Mouse (Mus musculus): ENCODE data around the gene Tubg2. TPM values are rescaled to one million over a fixed set of nuclear protein-coding genes. Genes with fewer than 3 reads are reported as not detected.

Tubg2 gene
- total RNA-seq, 4 experiments from 2014 or later, result 6.1 to 11.1 (median 9.9) TPM

- DNase-seq, result no peak
Measured at GRCm38 (mm10) chr11:101167211-101167962, 11.7 kb downstream of the Tubg2 start.

DNA sequence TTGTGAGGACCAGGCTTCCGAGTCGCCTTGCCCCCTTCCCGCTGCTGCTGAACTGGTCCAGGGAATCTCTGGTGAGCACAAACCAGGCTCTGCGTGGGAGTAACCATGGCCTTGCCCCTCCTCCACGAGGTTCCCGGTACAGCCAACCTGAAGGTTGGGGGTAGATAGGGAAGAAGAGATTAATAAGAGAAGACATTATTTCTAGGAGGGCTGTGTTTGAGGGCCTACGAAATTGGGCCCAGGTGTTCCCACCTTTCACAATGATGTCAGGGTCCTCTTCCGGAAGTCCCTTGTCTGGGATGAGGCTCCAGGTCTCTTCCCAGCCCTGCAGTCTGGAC, 12.2 kb downstream of the Tubg2 start:
- no peak for DNase-seq

- no peak for DNase-seq
Measured at GRCm38 (mm10) chr11:101168301-101168980, 12.7 kb downstream of the Tubg2 start.

- DNase-seq, result no peak
Measured at GRCm38 (mm10) chr11:101169301-101170107, 13.8 kb downstream of the Tubg2 start.

GRCm38 (mm10) chr11:101170354-101170810, 14.7 kb downstream of the Tubg2 start, which contains the start of gene Cntnap1:
Cntnap1 (plus strand) TSS chr11:101170523.
- no peak for DNase-seq

- DNase-seq, result peak; percentile 98
Measured at GRCm38 (mm10) chr11:101170811-101171610, 15.3 kb downstream of the Tubg2 start, which contains the start of gene Plekhh3. Plekhh3 (minus strand) TSS chr11:101171351.

DNA sequence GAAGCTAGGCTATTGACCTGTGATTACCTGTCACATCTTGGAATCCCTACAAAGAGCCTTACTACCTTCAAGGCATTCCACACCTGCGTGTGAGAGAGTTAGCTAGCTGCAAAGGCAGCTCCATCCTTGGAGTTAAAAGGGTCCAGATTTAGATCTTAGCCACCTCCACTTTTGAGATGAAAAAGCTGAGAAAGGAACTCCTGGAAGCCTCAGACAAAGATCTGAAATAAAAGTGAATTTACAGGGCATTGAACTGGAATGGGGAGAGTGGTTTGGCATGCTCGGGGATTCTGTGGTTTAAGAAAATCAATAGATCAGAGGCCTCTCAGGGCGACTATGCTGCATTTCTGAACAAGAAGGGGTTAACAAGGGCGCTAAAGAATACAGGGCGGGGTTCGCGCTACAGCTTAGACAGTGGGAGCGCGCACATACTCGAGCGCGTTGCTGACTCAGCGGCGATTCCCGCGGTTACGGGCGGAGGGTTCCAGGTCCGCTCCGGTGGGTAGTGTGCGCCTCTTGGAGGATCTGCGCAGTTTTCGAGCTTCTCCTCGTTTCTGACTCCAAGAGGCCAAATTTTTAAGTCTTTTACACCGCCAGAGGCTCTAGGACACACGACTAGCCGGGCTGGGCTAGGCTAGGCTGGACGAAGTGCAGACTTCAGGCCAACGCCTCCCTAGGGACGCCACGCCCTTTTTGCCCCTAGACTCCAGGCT, 16.2 kb downstream of the Tubg2 start:
- peak; percentile 64 for DNase-seq

DNA sequence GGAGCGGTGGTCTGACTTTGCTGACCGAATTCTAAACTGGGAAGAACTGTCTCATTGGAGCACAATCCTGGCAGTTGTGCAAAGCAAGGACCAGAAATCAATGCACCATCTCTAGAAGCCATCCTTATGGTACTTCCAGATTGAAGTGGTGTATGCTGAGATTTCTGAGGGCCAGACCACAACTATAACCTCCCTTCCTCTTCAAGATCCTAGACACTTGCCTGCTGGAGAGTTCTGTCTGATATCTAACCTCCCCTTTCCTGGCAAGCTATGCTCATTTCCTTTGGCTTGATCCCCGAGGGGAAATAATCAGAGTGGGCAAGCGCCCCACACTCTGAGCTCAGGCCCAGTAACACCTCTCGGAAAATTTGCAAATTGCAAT, 16.7 kb downstream of the Tubg2 start:
- DNase-seq, result no peak

GRCm38 (mm10) chr11:101173112-101173511, 17.4 kb downstream of the Tubg2 start:
- DNase-seq, result no peak

- DNase-seq, result peak; percentile 76
Measured at GRCm38 (mm10) chr11:101173631-101174388, 18.1 kb downstream of the Tubg2 start.

DNA sequence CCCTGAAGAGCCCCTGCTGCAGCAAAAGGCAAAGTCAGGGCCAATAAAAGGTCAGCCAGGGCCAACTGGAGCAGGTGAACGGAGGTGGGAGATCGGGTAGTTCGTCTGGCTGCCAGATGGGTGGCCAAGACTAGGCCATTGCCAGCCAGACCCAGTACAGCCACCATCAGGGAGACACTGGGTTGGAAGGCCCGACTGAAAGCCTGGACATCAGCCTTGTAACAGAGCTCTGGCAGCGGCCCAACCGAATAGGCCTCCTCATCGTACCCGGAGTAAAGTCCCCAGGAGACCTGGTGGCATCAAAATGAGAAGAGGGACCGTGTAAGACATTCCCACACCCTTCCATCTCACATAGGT, 18.7 kb downstream of the Tubg2 start:
- DNase-seq, result no peak

DNA sequence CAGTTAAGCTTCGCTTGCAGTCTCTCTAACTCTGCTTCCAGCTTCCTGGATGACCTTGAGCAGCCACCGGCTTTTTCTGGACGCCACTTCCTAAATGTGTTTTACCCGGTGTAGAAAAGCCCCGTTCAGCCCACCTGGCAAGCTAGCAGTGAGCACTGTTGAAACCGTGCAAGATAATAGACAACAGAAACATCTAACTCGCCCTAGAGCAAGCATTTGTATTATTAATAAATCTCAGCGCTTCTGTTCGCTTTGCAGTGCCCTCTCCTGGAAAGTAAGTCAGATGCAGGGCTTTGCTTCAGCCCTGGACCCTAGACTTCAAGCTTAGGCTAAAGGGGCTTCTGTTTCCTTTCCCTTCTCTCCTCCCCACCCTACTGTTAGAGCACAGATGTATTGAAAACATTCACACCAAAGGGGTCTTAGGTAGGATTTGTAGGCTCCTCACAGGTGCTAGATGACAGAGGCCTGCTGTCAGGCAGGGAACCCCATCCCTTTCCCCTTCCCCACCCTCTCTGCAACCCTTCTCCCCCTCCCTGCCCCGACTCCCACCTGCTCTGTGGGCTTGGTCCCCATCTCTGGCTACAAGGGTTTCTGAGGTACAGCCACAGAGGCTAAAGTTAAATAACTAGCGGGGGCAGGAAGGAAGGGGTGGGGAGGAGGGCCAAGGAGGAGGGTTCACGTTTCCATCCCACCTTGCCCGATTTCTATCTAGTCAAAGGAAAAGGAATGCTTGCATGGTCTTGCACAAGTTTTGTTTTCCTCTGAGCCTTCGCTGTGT, 19.3 kb downstream of the Tubg2 start, which contains the start of gene Ccr10:
Gene Ccr10 (minus strand): TSS at position 593 of the 778 bp plus-strand sequence.
- no peak for DNase-seq

DNA sequence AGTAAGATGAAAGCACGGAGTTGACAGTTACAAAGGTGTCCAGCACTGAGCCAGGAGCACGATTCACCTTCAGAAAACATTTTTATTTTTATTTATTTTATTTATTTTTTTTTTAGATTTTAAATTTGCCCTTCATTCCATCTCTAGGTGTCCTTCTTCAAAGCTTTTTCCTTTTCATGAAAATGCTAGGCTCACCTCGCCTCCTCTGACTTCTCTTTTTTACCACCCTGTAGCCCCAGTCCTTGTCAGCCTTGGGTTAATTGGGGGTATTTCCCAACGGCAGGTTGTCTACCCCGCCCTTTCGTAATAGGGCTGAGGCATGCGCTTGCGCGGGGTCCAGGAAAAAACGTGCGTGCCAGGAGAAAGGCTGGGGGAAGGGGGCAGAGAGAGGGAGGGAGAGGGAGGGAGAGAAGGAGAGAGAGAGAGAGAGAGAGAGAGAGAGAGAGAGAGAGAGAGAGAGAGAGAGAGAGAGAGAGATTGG, 20.0 kb downstream of the Tubg2 start:
- no peak for DNase-seq

DNA sequence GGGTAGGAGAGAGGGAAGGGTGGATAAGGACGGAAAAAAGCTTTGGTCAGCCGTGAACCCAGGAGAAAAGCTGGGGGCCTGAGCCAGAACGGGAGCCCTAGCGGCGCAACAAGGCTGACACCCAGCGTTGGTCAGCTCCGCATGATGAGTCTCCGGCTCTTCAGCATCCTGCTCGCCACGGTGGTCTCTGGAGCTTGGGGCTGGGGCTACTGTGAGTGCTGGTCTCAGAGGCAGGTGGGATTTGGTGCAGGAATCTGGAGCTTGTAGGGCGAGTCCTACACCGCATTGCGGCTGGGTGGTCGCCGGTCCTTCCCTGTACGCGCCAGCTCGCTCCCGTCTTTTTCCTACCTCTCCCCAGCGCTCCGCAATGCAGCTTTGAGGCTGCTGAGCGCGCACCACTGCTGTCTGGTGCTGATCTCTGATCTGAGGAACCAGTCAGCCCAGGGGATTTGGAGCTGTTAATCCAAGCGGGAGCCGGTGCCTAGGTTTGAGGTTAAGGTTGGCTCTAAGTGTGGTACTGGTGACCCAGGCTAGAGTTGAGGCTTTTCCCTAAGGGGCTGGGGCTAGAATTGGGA, 20.5 kb downstream of the Tubg2 start:
- no peak for DNase-seq

- DNase-seq, result no peak
Measured at GRCm38 (mm10) chr11:101176933-101177773, 21.4 kb downstream of the Tubg2 start.

DNA sequence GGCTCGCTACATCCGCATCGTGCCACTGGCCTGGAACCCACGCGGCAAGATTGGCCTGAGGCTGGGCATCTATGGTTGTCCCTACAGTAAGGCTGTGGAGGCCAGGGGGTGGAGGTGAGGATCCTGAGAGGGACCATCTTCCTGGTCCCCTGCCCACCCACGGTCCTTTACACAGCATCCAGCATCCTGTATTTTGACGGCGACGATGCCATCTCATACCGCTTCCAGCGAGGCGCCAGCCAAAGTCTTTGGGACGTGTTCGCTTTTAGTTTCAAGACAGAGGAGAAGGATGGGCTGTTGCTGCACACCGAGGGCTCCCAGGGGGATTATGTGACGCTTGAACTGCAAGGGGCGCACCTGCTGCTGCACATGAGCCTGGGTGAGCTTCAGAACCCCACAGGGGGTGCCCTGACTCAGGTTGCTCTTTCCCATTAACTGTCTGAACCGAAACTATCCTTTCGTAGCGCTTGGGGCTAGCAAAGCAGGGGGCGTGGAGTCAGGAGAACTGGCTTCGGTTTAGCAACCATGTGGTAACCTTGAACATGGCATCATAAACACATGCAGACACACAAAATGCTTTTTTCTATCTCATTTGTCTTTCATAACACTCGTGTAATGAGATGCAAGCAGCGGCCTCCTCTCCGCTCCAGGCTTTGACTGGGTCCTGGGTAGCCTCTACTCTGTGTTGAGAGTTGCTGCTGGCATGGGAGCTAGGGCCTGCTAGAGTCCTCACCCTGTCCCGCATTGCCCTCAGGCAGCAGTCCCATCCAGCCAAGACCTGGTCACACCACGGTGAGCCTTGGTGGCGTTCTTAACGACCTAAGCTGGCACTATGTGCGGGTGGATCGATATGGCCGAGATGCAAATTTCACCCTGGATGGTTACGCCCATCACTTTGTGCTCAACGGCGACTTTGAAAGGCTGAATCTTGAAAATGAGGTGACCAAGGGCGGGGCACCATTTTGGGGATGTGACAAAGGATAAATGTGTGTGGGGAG, 22.7 kb downstream of the Tubg2 start:
- no peak for DNase-seq

DNA sequence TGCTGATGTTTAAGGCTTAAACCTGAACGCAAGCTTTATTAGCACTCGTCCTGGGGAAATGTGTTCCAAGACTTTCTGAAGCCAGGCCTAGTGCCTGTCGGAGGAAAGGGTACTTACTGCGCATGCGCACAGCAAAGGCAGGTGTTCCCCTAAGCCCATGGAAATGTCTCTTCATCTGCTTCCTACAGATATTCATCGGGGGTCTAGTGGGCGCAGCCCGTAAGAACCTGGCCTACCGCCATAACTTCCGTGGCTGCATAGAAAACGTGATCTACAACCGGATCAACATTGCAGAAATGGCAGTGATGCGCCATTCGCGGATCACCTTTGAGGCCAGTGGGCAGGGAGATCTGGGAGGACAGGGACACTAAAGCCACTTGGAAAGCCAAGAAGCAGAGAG, 23.6 kb downstream of the Tubg2 start:
- no peak for DNase-seq

Measured in adrenal gland, adult 8-10 months (tissue).